Mouse (Mus musculus) kidney, postnatal 25 days (tissue): ENCODE measurements around the gene Ermap.

Experiments
- DNase-seq, 2 experiments: peaks; one replicate each; pipeline ENCODE4 v3.0.0; 2021; ENCODE audit warnings: mixed read lengths in 2 of 2

Gene Ermap

GRCm38 (mm10) chr4:119185771-119186170 is 4.0 kb downstream of the Ermap start:
- no peak for DNase-seq

GRCm38 (mm10) chr4:119183525-119183924 is 6.3 kb downstream of the Ermap start:
- no peak for DNase-seq

- no peak for DNase-seq
These were observed 8.4 kb downstream of the Ermap start for GRCm38 (mm10) chr4:119181456-119181855.

- DNase-seq: no peak
These were observed 9.6 kb downstream of the Ermap start for GRCm38 (mm10) chr4:119180133-119180707.

- DNase-seq: peak; percentile 38 to 64
These were observed 11.5 kb downstream of the Ermap start for GRCm38 (mm10) chr4:119178331-119178730.

- no peak for DNase-seq
These were observed 12.1 kb downstream of the Ermap start for GRCm38 (mm10) chr4:119177702-119178101.

GRCm38 (mm10) chr4:119173851-119174453 is 15.9 kb downstream of the Ermap start, which contains the start of gene Zfp691:
Zfp691 (minus strand) TSS chr4:119174195.
- peak; percentile 96 to 97 for DNase-seq

- DNase-seq: no peak
These were observed 16.7 kb downstream of the Ermap start for GRCm38 (mm10) chr4:119172919-119173650.

GRCm38 (mm10) chr4:119167663-119168062 is 22.1 kb downstream of the Ermap start:
- DNase-seq: peak; percentile 85 to 93

- DNase-seq: no peak
These were observed 22.7 kb downstream of the Ermap start for GRCm38 (mm10) chr4:119167068-119167467.

GRCm38 (mm10) chr4:119165916-119166315 is 23.9 kb downstream of the Ermap start:
- DNase-seq: no peak

GRCm38 (mm10) chr4:119162990-119163389 is 26.8 kb downstream of the Ermap start:
- no peak for DNase-seq

- DNase-seq: no peak
These were observed 28.5 kb downstream of the Ermap start for GRCm38 (mm10) chr4:119161358-119161757.

GRCm38 (mm10) chr4:119157891-119158290 is 31.9 kb downstream of the Ermap start:
- no peak for DNase-seq

GRCm38 (mm10) chr4:119157186-119157585 is 32.6 kb downstream of the Ermap start:
- peak; percentile 68 to 90 for DNase-seq

GRCm38 (mm10) chr4:119148741-119149140 is 41.1 kb downstream of the Ermap start:
- DNase-seq: no peak

- no peak for DNase-seq
These were observed 42.5 kb downstream of the Ermap start for GRCm38 (mm10) chr4:119147347-119147746.

GRCm38 (mm10) chr4:119146816-119147215 is 43.0 kb downstream of the Ermap start:
- DNase-seq: no peak

- peak; percentile 67 to 77 for DNase-seq
These were observed 47.5 kb downstream of the Ermap start for GRCm38 (mm10) chr4:119142230-119142871.

GRCm38 (mm10) chr4:119141191-119141590 is 48.6 kb downstream of the Ermap start:
- DNase-seq: no peak

- DNase-seq: peak; percentile 60 to 67
These were observed 49.7 kb downstream of the Ermap start for GRCm38 (mm10) chr4:119140126-119140525.

- no peak for DNase-seq
These were observed 51.0 kb downstream of the Ermap start for GRCm38 (mm10) chr4:119138776-119139175.

- DNase-seq: peak; percentile 83 to 92
These were observed 51.6 kb downstream of the Ermap start for GRCm38 (mm10) chr4:119138171-119138570.
